Mouse (Mus musculus): ENCODE measurements around the gene Nr2f1. TPM values are rescaled to one million over a fixed set of nuclear protein-coding genes. Genes with fewer than 3 reads are reported as not detected.
"Not testable (repeated sequence)": the region's sequence is repeated elsewhere in the genome, so short reads cannot be mapped to it uniquely, and the experiment has no call there.

Nr2f1 gene
- polyA plus RNA-seq (2015; fragmentation: Nextera tagmentation; extraction: Ambion mirVana), result 51.8 and 57.4 TPM in 2 replicates

DNA sequence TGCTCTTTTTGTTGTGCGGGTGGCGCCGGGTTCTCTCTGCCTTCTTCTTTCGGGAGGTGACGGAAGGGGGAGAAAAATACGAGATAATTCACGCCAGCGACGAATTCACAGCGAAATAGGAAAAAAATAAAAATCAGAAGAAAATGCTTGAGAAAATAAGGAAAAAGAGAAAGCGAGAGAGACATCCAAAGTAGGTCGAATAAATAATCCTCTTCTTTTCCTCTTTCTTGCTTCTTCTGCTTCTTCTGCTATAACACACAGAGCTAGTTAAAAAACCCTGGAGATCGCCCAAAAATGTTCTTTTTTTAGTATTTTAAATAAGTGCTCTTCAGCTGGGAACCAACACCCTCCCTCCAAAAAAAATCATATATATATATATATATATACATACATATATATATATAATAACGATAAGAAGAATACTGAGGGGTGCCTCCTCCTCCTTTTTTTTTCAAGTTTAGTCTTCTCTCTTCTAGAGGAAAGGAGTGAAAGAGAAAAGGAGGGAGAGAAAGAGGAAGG is at the start of gene Nr2f1:
TSS of gene Nr2f1 (minus strand) at position 116 of the 519 bp plus-strand sequence.
- Histone ChIP-seq H3K4me3 (peak within 1 kb of the TSS; percentile 96), H3K27me3 (no peaks in the 10 kb centered on the region), H3K9ac (peak within 1 kb of the TSS; percentile 100), H3K4me2 (peak within 1 kb of the TSS; percentile 74), H3K27ac (replicated peaks) (peak within 1 kb of the TSS; percentile 100), H3K36me3 (no peaks in the 10 kb centered on the region), H3K9me3 (no peaks in the 10 kb centered on the region), H3K4me1 (replicated peaks) (peaks cover 14% of the 10 kb centered on the region)
- no peak for ATAC-seq (ENCODE audit: low FRiP score, low read depth)
- under 1% methylated on average over 14 of the region's 14 CpGs for WGBS

GRCm38 (mm10) chr13:78221680-78222079 is 22.1 kb upstream of the Nr2f1 start:
- H3K27ac ChIP-seq (replicated peaks), result no peak overlapping the region
- H3K36me3 ChIP-seq, result 0 out of 2 replicates have a peak, but pooled peaks cover 2% of the 10 kb centered on the region
- H3K9me3 ChIP-seq, result 0 out of 2 replicates have a peak, but pooled peaks cover 5% of the 10 kb centered on the region
- ATAC-seq (ENCODE audit: low FRiP score, low read depth), result no peak
- 87% methylated on average over 3 of the region's 3 CpGs for WGBS
- no peaks in the 10 kb centered on the region for H3K27me3 ChIP-seq
- H3K4me2 ChIP-seq, result no peak overlapping the region
- no peak overlapping the region for H3K9ac ChIP-seq
- no peaks in the 10 kb centered on the region for H3K4me1 ChIP-seq (replicated peaks)
- no peak overlapping the region for H3K4me3 ChIP-seq

DNA sequence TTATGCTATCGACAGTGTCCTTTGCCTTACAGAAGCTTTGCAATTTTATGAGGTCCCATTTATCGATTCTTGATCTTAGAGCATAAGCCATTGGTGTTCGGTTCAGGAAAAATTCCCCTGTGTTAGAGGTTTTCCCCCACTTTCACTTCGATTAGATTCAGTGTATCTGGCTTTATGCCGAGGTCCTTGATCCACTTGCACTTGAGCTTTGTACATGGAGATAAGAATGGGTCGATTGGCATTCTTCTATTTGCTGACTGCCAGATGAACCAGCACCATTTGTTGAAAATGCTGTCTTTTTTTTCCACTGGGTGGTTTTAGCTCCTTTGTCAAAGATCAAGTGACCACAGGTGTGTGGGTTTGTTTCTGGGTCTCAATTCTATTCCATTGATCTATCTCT is 20.7 kb upstream of the Nr2f1 start:
- ATAC-seq (ENCODE audit: low FRiP score, low read depth); H3K4me2 ChIP-seq: not testable (repeated sequence)

GRCm38 (mm10) chr13:78215223-78215622 is 15.7 kb upstream of the Nr2f1 start:
- ATAC-seq (ENCODE audit: low FRiP score, low read depth), result no peak
- no peak overlapping the region for H3K27ac ChIP-seq (replicated peaks)
- H3K27me3 ChIP-seq, result no peaks in the 10 kb centered on the region
- 0 out of 2 replicates have a peak, but pooled peaks cover 5% of the 10 kb centered on the region for H3K9me3 ChIP-seq
- 18% methylated on average over 2 of the region's 2 CpGs for WGBS
- H3K4me1 ChIP-seq (replicated peaks), result peaks cover 23% of the 10 kb centered on the region
- no peak overlapping the region for H3K4me3 ChIP-seq
- no peak overlapping the region for H3K4me2 ChIP-seq
- 0 out of 2 replicates have a peak, but pooled peaks cover 2% of the 10 kb centered on the region for H3K36me3 ChIP-seq
- no peak overlapping the region for H3K9ac ChIP-seq

More for the DNA sequence above, 20.7 kb upstream of the Nr2f1 start:
- H3K4me3 ChIP-seq; H3K27ac ChIP-seq (replicated peaks); H3K9me3 ChIP-seq; H3K4me1 ChIP-seq (replicated peaks); H3K36me3 ChIP-seq; H3K27me3 ChIP-seq; H3K9ac ChIP-seq: not testable (repeated sequence)
- 94% methylated on average over 6 of the region's 6 CpGs for WGBS

DNA sequence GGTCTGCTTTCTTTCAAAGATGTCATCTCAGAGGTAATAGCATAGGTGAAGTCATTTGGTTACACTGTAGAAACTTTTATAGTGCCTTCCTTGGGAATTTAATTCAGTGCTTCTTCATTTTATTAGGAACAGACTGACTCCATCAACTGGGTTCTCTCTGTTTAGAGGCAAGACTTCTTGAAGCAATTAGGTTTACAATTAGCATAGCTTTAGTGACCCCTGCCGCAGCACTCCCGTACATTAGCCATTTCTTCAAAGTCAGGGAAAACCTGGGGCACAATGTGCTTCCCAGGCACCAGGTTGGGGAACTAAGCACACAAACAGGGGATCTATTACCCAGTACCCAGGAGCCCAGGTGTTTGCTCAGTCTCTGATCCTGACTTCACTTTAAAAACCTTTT is 13.6 kb upstream of the Nr2f1 start:
- H3K4me3 ChIP-seq, result no peak overlapping the region
- H3K36me3 ChIP-seq, result no peaks in the 10 kb centered on the region
- WGBS, result 45% methylated on average over 2 of the region's 2 CpGs
- peaks cover 43% of the 10 kb centered on the region for H3K4me1 ChIP-seq (replicated peaks)
- no peaks in the 10 kb centered on the region for H3K27me3 ChIP-seq
- no peak overlapping the region for H3K9ac ChIP-seq
- H3K4me2 ChIP-seq, result no peak overlapping the region
- H3K27ac ChIP-seq (replicated peaks), result no peak overlapping the region
- no peak for ATAC-seq (ENCODE audit: low FRiP score, low read depth)
- no peaks in the 10 kb centered on the region for H3K9me3 ChIP-seq

DNA sequence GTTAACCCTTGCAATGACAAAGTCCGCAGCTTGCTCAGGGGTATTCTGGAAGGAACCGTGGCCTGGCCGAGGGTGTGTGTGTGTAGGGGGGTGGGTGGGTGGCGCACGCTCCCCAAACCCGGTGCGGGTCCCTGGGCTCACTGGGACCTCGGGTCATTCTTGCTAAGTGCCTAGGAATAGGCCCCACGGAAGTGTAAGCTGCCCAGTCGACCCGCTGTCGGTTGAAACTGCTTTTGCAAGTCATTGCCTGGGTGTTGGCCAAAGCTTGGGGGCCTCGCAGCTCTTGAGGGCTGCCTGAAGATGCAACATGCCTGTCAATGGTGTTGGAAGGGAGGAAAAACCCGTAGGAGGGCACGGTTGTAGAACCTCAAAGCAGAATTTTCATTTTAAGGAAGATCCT is 12.6 kb upstream of the Nr2f1 start:
- Histone ChIP-seq H3K4me1 (replicated peaks) (peaks cover 49% of the 10 kb centered on the region), H3K36me3 (no peaks in the 10 kb centered on the region)

DNA sequence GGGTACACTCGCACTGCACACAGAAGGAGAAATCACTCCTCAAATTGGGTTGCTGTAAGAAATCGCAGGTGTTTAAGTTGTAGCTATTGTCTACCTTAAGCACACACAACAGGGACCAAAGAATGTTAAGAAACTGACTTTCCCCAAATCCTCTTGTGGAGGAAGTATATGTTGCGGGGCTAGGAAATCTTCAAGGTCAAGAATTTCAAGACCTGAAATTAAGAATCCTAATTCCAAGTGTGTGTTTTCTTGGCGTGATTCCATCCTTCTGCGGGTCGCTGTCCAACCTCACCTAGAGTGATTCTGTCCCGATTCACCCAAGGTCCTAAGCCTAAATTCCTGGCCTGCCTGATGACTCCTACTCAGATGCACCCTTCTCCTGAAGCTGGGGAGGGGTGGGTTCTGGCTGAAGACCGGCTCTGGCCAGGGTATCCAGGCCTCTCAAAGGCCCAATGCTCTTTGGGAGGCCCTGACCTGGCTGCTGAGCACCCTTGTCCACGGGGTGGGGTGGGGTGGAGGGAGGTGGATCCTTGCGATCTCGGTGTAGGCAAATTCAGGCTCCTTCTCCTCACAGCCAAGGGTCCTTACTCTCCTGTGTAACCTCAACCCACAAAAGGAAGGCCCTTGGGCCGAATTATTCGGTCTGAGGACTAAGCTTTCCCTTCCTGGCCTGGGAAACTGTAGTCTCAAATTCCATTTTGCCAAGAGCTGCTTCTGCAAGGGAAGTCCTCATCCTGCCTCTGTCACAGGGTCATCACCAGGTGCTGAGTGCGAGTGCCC is 11.9 kb upstream of the Nr2f1 start:
- no peak overlapping the region for H3K4me3 ChIP-seq
- WGBS, result 42% methylated on average over 14 of the region's 14 CpGs
- peak overlapping the region; percentile 74 for H3K4me2 ChIP-seq
- H3K9me3 ChIP-seq, result no peaks in the 10 kb centered on the region
- H3K27me3 ChIP-seq, result no peaks in the 10 kb centered on the region
- H3K36me3 ChIP-seq, result no peaks in the 10 kb centered on the region
- peak overlapping the region; percentile 4; the same call in 1 of the 2 replicates for H3K27ac ChIP-seq (replicated peaks)
- no peak for ATAC-seq (ENCODE audit: low FRiP score, low read depth)
- H3K4me1 ChIP-seq (replicated peaks), result peaks cover 53% of the 10 kb centered on the region
- H3K9ac ChIP-seq, result no peak overlapping the region

More for the DNA sequence above, 12.6 kb upstream of the Nr2f1 start:
- Histone ChIP-seq H3K4me3 (no peak overlapping the region), H3K4me2 (no peak overlapping the region), H3K27me3 (no peaks in the 10 kb centered on the region), H3K9ac (no peak overlapping the region), H3K27ac (replicated peaks) (peak overlapping the region; percentile 4; the same call in 1 of the 2 replicates), H3K9me3 (no peaks in the 10 kb centered on the region)
- 47% methylated on average over 15 of the region's 15 CpGs for WGBS
- ATAC-seq (ENCODE audit: low FRiP score, low read depth), result no peak

- Histone ChIP-seq H3K9ac (peak overlapping the region; percentile 44), H3K4me2 (peak overlapping the region; percentile 74), H3K9me3 (no peaks in the 10 kb centered on the region), H3K27me3 (no peaks in the 10 kb centered on the region), H3K4me3 (peak overlapping the region; percentile 35), H3K27ac (replicated peaks) (peak overlapping the region; percentile 65), H3K36me3 (no peaks in the 10 kb centered on the region), H3K4me1 (replicated peaks) (peaks cover 55% of the 10 kb centered on the region)
- 11% methylated on average over 13 of the region's 13 CpGs for WGBS
- peak; percentile 55 for ATAC-seq (ENCODE audit: low FRiP score, low read depth)
Measured at GRCm38 (mm10) chr13:78210748-78211089, 11.2 kb upstream of the Nr2f1 start.

GRCm38 (mm10) chr13:78210029-78210747 is 10.6 kb upstream of the Nr2f1 start:
- peak overlapping the region; percentile 65 for H3K27ac ChIP-seq (replicated peaks)
- H3K36me3 ChIP-seq, result no peaks in the 10 kb centered on the region
- peak overlapping the region; percentile 74 for H3K4me2 ChIP-seq
- H3K4me1 ChIP-seq (replicated peaks), result peaks cover 59% of the 10 kb centered on the region
- H3K9ac ChIP-seq, result peak overlapping the region; percentile 44
- H3K9me3 ChIP-seq, result no peaks in the 10 kb centered on the region
- peak; percentile 65 for ATAC-seq (ENCODE audit: low FRiP score, low read depth)
- WGBS, result 1% methylated on average over 38 of the region's 38 CpGs
- peak overlapping the region; percentile 35 for H3K4me3 ChIP-seq
- no peaks in the 10 kb centered on the region for H3K27me3 ChIP-seq

DNA sequence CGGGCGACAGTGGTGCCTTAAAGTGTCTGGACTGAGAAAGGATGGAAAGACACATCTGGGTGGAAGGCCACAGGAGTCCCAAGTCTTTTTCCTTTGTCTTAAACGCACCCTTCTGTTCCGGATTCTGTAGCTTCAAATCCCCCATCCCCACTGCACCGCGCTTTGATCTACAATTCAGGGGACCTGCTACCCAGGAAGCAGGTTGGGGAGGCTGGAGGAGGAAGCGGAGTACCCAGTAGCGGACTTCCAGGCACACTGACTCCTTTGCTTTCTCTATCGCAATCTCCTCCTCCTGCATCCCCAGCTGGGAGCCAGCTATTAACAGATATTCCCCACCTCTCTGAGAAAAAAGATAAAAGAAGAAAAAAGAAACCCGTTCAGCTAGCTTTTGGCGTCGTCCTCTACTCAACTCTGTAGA is 10.1 kb upstream of the Nr2f1 start:
- WGBS, result 3% methylated on average over 12 of the region's 12 CpGs
- peak overlapping the region; percentile 65 for H3K27ac ChIP-seq (replicated peaks)
- no peaks in the 10 kb centered on the region for H3K9me3 ChIP-seq
- H3K4me1 ChIP-seq (replicated peaks), result peaks cover 60% of the 10 kb centered on the region
- no peaks in the 10 kb centered on the region for H3K27me3 ChIP-seq
- H3K36me3 ChIP-seq, result no peaks in the 10 kb centered on the region
- peak overlapping the region; percentile 74 for H3K4me2 ChIP-seq
- peak; percentile 9; the same call in 1 of the 2 replicates for ATAC-seq (ENCODE audit: low FRiP score, low read depth)
- H3K9ac ChIP-seq, result peak overlapping the region; percentile 44
- H3K4me3 ChIP-seq, result peak overlapping the region; percentile 35

DNA sequence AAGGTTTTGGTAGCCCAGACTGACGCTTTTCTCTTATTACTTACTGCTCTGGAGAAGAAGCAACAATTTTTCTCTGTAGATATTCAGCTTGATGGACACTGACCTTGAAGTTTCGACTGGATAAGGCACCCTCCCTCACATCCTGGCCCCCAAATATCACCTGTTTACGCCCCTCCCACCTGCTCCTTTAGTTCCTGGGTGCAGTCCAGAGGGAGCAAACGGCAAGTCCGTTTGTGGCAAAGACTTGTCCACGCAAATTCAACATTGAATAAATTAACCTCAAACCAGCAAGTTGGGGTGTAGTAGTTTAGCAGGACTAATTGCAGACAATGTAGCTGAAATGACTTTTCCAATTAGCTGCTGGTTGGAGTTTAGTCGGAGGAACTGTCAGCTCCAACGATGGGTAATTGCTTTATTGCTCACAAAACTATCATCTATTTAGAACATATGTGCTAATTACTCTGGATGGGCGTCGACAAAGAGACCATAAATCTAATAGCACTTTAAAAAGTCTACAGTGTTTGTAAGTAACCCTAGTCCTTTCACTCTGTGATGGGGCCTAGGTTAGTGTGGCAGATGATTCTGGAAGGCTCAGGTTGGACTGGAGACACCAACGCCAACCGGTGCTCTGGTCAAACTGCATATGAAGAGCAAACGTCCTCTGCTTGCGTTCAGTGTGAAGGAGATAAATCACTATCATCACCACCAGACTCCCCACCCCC is 9.3 kb upstream of the Nr2f1 start:
- H3K9me3 ChIP-seq, result no peaks in the 10 kb centered on the region
- 22% methylated on average over 14 of the region's 14 CpGs for WGBS
- H3K4me1 ChIP-seq (replicated peaks), result peaks cover 68% of the 10 kb centered on the region
- no peak for ATAC-seq (ENCODE audit: low FRiP score, low read depth)
- H3K4me2 ChIP-seq, result peak overlapping the region; percentile 74
- no peaks in the 10 kb centered on the region for H3K27me3 ChIP-seq
- H3K4me3 ChIP-seq, result no peak overlapping the region
- no peak overlapping the region for H3K9ac ChIP-seq
- H3K36me3 ChIP-seq, result no peaks in the 10 kb centered on the region
- peak overlapping the region; percentile 65 for H3K27ac ChIP-seq (replicated peaks)

Data from hindbrain, embryonic 15.5 days (tissue).